Mouse (Mus musculus) urinary bladder, postnatal 36 days (tissue): ENCODE measurements around the gene Celsr3.

ENCODE experiments used
- DNase-seq, 2 experiments: peaks; one replicate each; pipeline ENCODE4 v3.0.0; 2022; ENCODE audit warnings: low spot score in 2 of 2, mixed read lengths in 1 of 2

Celsr3 gene

DNA sequence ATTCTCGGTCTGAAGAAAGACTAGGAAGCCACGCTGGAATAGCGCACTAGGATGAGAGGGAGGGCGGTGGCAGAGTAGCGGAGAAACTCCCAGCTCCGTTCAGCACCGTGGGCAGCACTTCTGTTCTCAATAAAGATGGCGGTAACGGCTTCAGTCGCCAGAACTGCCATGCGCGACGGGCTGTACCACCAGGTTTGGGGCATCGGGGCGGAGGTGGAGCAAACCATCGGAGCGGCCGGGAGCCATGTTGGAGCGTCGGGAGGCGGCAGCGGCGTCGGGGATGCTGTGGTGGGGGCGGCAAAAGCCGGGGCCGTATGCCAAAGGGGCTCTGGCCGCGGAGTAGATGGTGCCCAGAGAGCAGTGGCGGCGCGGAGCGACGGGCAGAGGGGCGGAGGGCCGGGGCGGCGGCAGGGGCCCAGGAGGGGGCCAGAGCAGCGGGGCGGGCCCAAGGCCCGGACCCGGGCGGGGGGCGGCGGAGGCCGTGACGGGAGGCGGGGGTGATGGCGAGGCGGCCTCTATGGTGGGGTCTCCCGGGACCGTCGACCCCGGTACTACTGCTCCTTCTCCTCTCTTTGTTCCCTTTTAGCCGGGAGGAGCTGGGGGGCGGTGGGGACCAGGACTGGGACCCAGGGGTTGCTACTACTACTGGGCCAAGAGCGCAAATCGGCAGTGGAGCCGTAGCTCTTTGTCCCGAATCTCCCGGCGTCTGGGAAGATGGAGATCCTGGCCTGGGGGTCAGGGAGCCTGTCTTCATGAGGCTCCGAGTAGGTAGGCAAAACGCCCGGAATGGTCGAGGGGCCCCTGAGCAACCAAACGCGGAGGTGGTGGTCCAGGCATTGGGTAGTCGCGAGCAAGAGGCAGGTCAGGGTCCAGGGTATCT is at the start of gene Celsr3:
Celsr3 (plus strand) TSS at position 501 of the 880 bp plus-strand sequence.
- DNase-seq: no peak

DNA sequence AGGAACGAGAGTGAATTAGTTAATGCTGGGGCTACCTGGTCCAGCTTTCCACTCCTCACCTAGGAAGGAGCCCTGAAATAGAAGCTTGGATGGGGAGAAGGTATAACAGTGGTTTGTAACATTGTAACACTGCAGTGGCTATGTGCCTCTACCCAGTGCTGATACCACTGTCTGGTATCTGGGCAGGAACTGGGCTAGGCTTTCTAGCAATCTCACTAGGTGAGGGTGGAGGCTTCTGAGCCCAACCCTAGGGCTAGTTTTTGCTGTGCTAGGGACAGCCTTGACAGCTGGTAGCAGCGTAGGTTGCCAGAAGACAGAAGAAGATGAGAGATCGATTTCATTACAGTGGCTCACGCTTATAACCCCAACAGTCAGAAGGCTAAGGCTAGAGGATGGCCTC is 49.5 kb upstream of the Celsr3 start:
- DNase-seq: no peak

- no peak for DNase-seq
These were observed 48.8 kb upstream of the Celsr3 start for GRCm38 (mm10) chr9:108777276-108777675.

DNA sequence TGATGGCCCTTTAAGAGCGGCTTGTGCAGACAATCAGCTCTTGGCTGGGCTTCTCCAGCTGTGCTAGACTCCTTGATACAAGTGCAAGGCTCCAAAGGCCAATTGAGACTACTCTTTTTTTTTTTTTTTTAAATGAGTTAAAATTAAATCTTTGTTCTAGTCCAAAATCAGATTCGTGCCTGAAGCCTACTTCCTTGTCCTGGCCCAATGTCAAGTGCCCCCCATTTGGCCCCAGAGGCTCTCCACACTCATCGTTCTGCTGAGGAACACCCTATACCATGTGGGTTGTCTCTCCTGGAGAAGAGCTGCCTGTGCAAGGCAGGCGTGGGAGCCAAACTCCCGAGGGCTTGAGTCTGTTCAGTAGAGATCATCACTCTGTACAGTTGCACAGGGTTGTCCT is 45.2 kb upstream of the Celsr3 start:
- DNase-seq: no peak

- DNase-seq: no peak
These were observed 44.2 kb upstream of the Celsr3 start for GRCm38 (mm10) chr9:108781891-108782290.

DNA sequence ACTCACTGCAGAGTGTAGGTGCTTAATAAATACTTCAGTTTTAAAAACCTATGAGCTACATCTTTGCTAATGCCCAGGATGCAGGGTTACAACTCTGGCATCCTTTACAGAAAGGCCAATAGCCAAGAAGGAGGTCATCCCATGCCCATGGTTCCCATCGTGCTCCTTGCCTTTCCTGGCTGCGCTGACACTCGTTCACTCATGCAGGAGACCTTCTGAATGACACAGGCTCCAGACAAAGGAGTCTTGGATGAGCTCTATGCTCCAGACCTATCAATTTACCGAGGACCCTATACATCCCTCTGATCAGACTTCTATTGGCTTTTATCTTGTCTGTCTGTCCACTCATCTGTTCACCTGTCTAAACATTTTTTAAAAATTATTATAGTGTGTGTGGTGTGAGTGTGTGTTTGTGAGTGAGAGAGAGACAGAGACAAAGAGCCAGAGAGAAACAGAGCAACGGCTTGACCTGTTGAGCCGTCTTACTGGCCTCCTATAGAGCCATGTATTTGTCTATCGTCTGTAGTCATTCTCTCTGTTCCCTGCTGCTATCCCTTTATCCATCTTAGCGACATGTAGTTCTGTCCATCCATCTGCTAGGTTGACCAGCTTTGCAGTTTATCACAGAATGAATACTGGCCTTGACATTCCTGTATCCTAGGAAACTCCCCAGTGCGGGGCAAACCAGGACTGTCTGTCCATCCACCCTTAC is 43.1 kb upstream of the Celsr3 start:
- DNase-seq: no peak

DNA sequence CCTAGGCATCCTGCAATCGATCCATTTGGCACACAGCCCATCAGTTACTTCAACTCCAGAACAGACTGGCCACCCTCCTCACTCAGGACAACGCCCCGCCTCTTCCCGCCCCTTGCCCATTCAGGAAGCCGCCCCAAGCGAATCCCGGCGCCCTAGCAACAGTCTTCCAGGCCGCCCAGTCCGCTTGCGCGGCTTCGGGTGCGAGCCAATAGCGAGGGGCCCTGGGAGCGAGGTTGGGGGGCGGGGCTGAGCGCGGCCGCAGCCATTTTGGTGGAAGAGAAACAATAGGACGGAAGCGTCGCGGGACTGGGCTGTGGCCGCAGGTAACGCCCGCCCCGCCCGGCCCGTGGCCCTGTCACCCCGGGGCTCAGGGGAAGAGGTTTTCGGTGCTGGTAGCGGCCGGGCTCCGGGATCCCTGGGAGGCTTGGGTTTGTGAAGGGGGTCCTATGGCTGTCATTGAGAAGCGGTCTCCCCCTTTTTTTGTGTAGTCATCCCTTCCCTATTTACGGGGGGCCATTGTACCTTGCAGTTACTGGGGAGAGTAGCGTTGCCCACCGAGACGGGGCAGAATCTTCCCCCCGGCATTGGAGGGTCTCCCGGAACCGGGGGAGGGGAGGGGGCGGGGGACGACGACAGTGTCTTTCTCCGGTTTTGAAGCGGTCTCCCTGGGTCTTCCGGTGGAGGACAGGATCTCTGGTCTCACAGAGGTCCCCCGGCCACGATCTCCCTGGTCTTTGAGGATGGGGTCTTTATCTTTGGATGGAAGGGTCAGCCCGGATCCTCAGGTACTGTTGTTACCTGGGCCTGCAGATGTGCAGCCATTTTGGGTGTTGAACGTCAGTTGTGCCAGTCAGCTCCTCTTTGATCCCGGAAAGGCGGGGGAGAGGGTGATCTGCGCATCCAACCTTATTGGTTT is 42.3 kb upstream of the Celsr3 start, which contains the start of gene Ip6k2:
Ip6k2 (plus strand) TSS at position 249 of the 916 bp plus-strand sequence.
- peak; percentile 95 to 97 for DNase-seq

DNA sequence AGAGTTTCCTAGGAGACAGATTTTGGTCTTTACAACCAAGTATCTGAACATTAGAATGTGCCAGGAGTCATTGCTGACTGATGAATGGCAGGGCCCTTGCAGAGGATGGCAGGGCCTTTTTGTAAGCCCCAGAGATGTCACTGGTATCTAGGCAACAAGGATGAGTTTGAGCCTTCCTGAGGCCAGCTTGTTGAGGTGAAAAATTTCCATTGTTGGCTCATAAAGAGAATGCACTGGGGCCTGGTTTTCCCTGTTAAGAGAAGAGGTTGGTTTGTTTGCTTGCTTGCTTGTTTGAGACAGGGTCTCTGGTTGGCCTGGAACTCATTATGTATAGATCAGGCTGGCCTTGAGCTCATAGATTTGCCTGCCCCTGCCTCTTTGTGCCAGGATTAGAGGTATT is 40.7 kb upstream of the Celsr3 start:
- no peak for DNase-seq

- DNase-seq: no peak
These were observed 39.6 kb upstream of the Celsr3 start for GRCm38 (mm10) chr9:108786494-108786893.

DNA sequence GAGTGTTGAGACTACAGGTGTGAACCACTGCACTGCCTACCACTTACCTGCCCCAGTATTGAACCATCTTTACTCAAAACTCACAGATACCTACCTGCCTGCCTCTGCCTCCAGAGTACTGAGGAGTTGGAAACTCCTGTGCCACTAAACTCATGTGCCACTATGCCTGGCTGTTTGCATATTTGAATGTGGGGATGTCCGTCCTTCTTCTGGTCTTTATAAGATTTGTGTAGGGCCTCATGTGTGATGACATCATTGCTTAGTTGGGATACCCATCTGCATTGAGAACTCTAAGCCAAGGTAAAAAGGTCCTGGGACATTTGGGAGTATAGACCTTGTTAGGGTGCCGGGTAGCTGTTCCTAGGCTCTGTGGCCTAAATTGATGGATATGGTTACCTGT is 39.0 kb upstream of the Celsr3 start:
- no peak for DNase-seq

DNA sequence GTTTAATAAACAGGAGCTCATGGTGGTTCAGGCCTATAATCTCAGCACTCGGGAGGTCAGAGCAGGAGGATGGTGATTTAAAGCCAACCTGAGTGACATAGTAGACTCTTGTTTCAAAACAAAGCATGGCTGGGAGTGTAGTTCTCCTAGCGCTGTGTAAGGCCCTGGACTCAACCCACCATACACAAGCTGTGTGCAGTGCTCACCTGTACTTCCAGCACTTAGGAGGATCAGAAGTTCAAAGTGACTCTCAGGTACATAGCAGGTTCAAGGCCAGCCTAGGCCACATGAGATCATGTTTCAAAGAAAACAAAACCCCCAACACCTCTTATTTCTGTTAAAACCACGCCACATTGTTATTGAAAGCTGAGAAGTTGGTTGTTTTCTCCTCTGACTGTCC is 37.4 kb upstream of the Celsr3 start:
- no peak for DNase-seq

- DNase-seq: no peak
These were observed 33.8 kb upstream of the Celsr3 start for GRCm38 (mm10) chr9:108792307-108792706.

- no peak for DNase-seq
These were observed 33.4 kb upstream of the Celsr3 start for GRCm38 (mm10) chr9:108792730-108793129.

DNA sequence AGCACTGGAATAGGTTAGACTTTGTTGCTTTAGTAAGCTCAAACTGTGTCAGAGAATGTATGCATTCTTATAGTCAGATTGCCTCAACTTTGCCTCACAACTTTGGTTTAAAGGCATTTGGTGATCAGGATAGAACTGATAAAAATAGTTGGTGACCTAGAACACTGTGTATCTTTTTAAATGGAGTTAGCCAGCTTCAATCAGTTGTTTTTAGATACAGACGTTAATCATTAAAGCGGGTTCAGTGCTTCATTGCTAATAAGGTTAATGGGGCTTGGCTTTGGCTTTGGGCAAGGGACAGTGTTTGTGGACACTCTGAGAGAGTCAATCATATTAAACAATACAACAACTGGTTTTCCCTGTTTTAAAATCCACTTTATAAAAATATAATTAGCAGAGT is 30.8 kb upstream of the Celsr3 start:
- no peak for DNase-seq

DNA sequence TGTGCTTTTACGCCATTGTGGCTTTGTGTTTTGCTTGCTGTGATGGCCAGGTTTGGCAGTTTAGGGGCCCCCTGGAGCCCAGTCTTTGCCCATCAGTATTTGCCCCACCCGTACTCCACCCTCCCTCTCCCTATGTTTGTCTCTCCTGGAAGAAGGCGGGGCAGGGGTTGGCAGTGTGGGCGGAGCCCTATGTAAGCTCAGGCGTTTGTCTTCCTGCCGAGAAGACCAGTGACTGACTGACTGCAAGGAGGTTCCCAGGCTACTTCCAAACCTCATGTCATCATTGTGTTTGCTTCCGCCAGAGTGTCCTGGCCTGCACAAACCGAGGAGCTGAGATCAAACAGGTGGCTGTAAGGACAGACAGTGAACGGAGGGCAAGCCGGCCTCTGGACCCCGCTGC is 30.4 kb upstream of the Celsr3 start:
- DNase-seq: peak; percentile 59 to 67

DNA sequence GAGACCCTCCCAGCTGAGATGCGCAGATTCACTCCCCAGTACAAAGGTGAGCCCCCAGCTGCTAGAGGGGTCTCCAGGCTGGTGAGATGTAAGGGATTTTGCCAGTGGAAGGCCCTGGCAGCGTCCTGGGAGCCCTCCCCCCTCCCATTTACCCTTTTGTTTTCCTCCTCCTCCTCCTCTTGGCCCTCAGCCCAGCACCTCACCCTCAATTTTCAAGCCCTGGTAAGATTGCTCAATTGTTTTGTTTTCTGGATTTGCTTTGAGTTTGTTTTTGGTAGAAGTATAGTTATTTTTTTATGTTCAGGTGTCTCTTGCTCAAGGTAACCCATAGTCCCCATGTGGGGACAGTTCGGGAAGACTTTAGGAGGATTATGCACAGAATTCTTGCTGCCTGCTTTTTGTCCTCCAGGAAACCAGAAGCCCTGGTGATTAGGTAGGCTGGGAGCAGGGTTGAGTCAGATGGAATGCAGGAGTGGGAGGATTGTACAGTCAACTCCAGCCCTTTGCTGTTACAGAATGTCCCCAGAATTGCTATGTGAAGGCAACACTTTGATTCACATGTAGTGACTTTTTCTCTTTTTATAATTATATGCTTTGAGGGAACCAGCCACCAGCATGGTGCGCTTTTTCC is 29.7 kb upstream of the Celsr3 start:
- DNase-seq: peak in 1 of 2 experiments; percentile 37

DNA sequence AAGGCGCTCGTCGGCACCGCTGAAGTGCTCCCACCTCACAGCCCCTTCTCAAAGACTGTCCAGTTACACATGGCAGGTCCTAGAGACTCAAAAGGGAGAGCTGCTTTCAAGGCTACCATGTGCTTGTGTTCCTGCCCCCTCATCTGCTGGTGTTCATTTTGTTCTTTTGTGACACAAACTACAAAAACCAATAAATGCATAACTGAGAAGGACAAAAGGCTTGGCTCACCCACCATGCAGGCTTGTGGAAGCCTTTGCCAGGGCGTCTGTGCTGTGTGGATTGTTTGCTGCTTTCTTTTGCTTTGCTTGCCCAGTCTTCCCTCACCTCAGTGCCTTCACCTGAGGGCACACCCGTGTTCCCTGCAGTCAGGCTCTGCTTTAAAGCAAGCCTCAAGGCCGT is 28.6 kb upstream of the Celsr3 start:
- DNase-seq: no peak

GRCm38 (mm10) chr9:108798508-108799075 is 27.5 kb upstream of the Celsr3 start:
- no peak for DNase-seq

- no peak for DNase-seq
These were observed 26.6 kb upstream of the Celsr3 start for GRCm38 (mm10) chr9:108799564-108799963.

- no peak for DNase-seq
These were observed 20.4 kb upstream of the Celsr3 start for GRCm38 (mm10) chr9:108805768-108806167.

DNA sequence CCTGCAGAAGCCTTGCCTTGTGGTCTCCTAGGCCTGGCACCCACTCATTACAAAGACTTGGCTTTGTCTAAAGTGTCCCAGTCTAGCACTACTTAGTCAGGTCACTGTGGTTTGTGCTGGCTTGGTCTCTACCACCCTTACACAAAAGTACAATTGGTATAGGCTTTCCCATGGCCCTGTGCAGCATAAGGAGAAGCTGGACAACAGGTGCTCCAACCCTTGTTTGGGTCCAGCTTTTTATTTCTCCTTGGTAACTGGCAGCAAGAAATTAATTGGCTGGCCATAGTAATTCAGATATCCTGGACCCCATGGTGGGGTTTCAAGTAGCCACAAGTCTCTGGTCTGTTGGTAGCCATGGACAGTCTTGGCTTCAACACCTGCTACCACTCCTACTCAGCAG is 19.7 kb upstream of the Celsr3 start:
- no peak for DNase-seq
